In the genomic region with DNA sequence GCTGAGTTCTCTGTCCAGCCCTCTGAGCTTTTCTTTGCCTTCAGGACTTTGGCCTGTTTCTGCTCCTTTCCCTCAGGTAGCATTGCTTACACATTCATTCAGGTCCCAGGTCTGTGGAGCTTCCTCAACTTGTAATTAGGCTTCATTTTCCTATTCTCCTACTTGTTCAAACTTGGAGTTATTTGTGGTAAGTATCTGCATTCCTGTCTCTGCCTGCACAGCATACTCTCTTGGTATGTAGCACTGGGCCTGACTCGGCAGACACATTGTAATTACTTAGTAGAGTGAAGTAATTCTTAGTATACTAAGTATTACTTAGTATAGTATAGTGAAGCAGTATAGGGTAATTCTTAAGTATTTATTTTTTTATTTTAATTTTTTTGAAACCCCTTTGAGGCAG, we compare ENCODE assay signal across 25 mouse cellular contexts. TPM values are rescaled to one million over a fixed set of nuclear protein-coding genes. Genes with fewer than 3 reads are reported as not detected.
DNase-seq lines count a peak whose midpoint lies in the region; ATAC-seq and TF ChIP-seq lines count a peak whose summit lies in the region.
"Had no signal": no experiment of that assay in that cellular context is flagged by ENCODE, and none has a peak within 500 bp of the region (broad histone marks: within the 10 kb centered on the region; RNA-seq: fewer than 3 reads in every experiment).

No protein-coding gene starts in this region.

- no peak overlapping the region for H3K4me3 ChIP-seq in heart, embryonic 12.5 days
- H3K4me3 ChIP-seq in embryonic fibroblast, embryonic 13.5 days (ENCODE audit: insufficient read depth, low read length): no peak overlapping the region
- H3K4me3 ChIP-seq: embryonic facial prominence, embryonic 12.5 days; erythroblast, embryonic 14.5 days; forebrain, embryonic 10.5 days; heart, adult 2 months; heart, embryonic 13.5 days; hindbrain, embryonic 12.5 days had no signal

- no peak for TF ChIP-seq POLR2A in embryonic fibroblast, embryonic 13.5 days (IDR thresholded peaks at IDR 0.05; ENCODE audit: low read depth, low read length)

- peaks cover 19% of the 10 kb centered on the region for H3K4me1 ChIP-seq in heart, embryonic 12.5 days (replicated peaks)
- peaks cover 20% of the 10 kb centered on the region for H3K4me1 ChIP-seq in embryonic fibroblast, embryonic 13.5 days (ENCODE audit: control insufficient read depth, insufficient read depth, low read length)
- H3K4me1 ChIP-seq: forebrain, embryonic 10.5 days had no signal

- no peak overlapping the region for H3K4me2 ChIP-seq in heart, embryonic 12.5 days
- H3K4me2 ChIP-seq: embryonic facial prominence, embryonic 12.5 days; heart, embryonic 13.5 days; hindbrain, embryonic 12.5 days had no signal

- no peak for DNase-seq in heart, postnatal 25 days (ENCODE audit: low spot score)
- DNase-seq in 3T3-L1 (ENCODE audit: low read depth, low spot score): peak; percentile 44
- peak; percentile 51 for DNase-seq in Muller cell, postnatal 12 days (ENCODE audit: inconsistent ontology term)
- DNase-seq in c-Kit-positive CD71-positive TER-119-positive erythroid progenitor cells, embryonic 14.5 days (ENCODE audit: low spot score): no peak
- DNase-seq in lung, postnatal 4 days: no peak
- DNase-seq: B cell, adult 2 months; cerebellum, adult 18-20 months; cerebellum, adult 9-11 months; gastrocnemius, postnatal 10 days; heart, postnatal 4 days had no signal

- intact Hi-C loops in heart, postnatal 25 days (cut with DNase I): no loop called here

- H3K27ac ChIP-seq in heart, embryonic 12.5 days (ENCODE audit: poor library complexity, severe bottlenecking): peak overlapping the region; percentile 35; the same call in 1 of the 2 replicates
- peak overlapping the region; percentile 23; the same call in 1 of the 2 replicates for H3K27ac ChIP-seq in embryonic fibroblast, embryonic 13.5 days (ENCODE audit: insufficient read depth, low read length)
- H3K27ac ChIP-seq: embryonic facial prominence, embryonic 12.5 days; forebrain, embryonic 10.5 days; heart, adult 2 months; heart, embryonic 13.5 days; hindbrain, embryonic 12.5 days had no signal

- WGBS in heart, embryonic 12.5 days: 48% methylated on average over 1 of the region's 1 CpGs

- no peaks in the 10 kb centered on the region for H3K27me3 ChIP-seq in heart, embryonic 12.5 days (replicated peaks)
- H3K27me3 ChIP-seq: embryonic facial prominence, embryonic 12.5 days; heart, embryonic 13.5 days; hindbrain, embryonic 12.5 days had no signal

- H3K36me3 ChIP-seq in heart, embryonic 12.5 days: no peaks in the 10 kb centered on the region
- H3K36me3 ChIP-seq: embryonic facial prominence, embryonic 12.5 days; forebrain, embryonic 10.5 days; heart, embryonic 13.5 days had no signal

- no peaks in the 10 kb centered on the region for H3K9me3 ChIP-seq in heart, embryonic 12.5 days (replicated peaks)
- H3K9me3 ChIP-seq: embryonic facial prominence, embryonic 12.5 days; forebrain, embryonic 10.5 days; G1E; heart, embryonic 13.5 days; hindbrain, embryonic 12.5 days had no signal

- no peak overlapping the region for H3K9ac ChIP-seq in heart, embryonic 12.5 days
- H3K9ac ChIP-seq: embryonic facial prominence, embryonic 12.5 days; heart, embryonic 13.5 days; hindbrain, embryonic 12.5 days had no signal

- no peak; the same call in 1 of the 2 replicates for ATAC-seq in heart, embryonic 12.5 days (ENCODE audit: insufficient number of reproducible peaks, low FRiP score)
- ATAC-seq: activated CD4-positive, CD25-positive, alpha-beta regulatory T cell, adult 4 months; CD4-positive, CD25-positive, alpha-beta regulatory T cell, adult 4 months; forebrain, embryonic 14.5 days; hindbrain, embryonic 16.5 days; inflammation-experienced regulatory T-cells, adult 6 months; intestine, postnatal 0 days had no signal

- TF ChIP-seq CTCF in embryonic fibroblast, embryonic 13.5 days (IDR thresholded peaks at IDR 0.05; ENCODE audit: borderline replicate concordance, insufficient read depth, low read length): no peak

RNA-seq across cellular contexts. Expression of a gene that starts 13.0 kb away (rescaled TPM):
- polyA plus RNA-seq in heart, embryonic 12.5 days (2016; fragmentation: Nextera tagmentation; extraction: Ambion mirVana): 71.6 and 72.6 TPM in 2 replicates
- total RNA-seq in heart, postnatal 25 days (2021): 10 to 100 TPM; 86.9 to 92.9 TPM
- 123 and 164 TPM in 2 replicates for polyA plus RNA-seq in embryonic fibroblast, embryonic 13.5 days (2011; ENCODE audit: insufficient read length, low read depth, missing spikeins)

RNA-seq across cellular contexts. Expression of a gene that starts 32.5 kb away (rescaled TPM):
- polyA plus RNA-seq in heart, embryonic 12.5 days (2016; fragmentation: Nextera tagmentation; extraction: Ambion mirVana): 15.4 and 15.6 TPM in 2 replicates
- total RNA-seq in heart, postnatal 25 days (2021): 10 to 100 TPM; 12.3 to 14.1 TPM
- polyA plus RNA-seq in embryonic fibroblast, embryonic 13.5 days (2011; ENCODE audit: insufficient read length, low read depth, missing spikeins): 107 and 120 TPM in 2 replicates

Comparison
In these comparisons a context has a peak if more than half of its experiments do, and no peak if none do; other contexts are left out.
1. DNase-seq: peak in 3T3-L1 (single experiment) and Muller cell, postnatal 12 days (single experiment); none in heart, postnatal 25 days (single experiment), c-Kit-positive CD71-positive TER-119-positive erythroid progenitor cells, embryonic 14.5 days (single experiment) and lung, postnatal 4 days (0 of 2).